ENCODE assay signal across 23 mouse cellular contexts in the genomic region with DNA sequence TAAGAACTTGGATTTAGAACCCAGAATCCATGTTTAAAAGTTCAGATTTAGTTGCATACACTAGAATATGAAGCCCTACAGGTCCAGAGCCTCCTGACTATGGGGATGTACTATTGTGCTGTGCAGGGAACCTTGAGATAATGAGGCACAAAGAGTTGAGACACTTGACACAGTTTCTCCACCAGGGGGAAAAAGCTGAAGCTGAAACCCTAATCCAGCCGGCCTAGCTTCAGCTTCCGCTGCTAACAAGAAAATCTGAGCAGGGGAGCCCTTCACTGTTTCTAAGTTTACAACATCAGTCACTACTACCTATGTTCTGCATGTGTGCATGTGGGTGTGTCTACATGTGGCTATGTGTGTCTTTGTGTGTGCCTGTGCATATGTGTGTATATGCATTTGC.
DNase-seq lines count a peak whose midpoint lies in the region; TF ChIP-seq lines count a peak whose summit lies in the region.
"Had no signal": no experiment of that assay in that cellular context is flagged by ENCODE, and none has a peak within 500 bp of the region (broad histone marks: within the 10 kb centered on the region; RNA-seq: fewer than 3 reads in every experiment).

No protein-coding gene starts in this region.

- no peak for DNase-seq in gastrocnemius, adult 2 months
- DNase-seq in gastrocnemius, postnatal 10 days = no peak
- DNase-seq in layer of hippocampus, adult 2 months (ENCODE audit: low spot score in 2 of 2) = no peak
- DNase-seq in layer of hippocampus, postnatal 36 days = no peak
- peak; percentile 7 for DNase-seq in A20 (ENCODE audit: low read depth, low spot score)
- peak; percentile 47 for DNase-seq in R1 (ENCODE audit: low read depth, low spot score)
- DNase-seq in spleen, postnatal 10 days (ENCODE audit: low spot score in 2 of 2) = no peak
- no peak for DNase-seq in right cerebral cortex, postnatal 10 days (ENCODE audit: low spot score in 2 of 2)
- DNase-seq: adrenal gland, postnatal 25 days; cerebellum, adult 11-12 months; cerebellum, postnatal 36 days; gastrocnemius, postnatal 36 days; heart, postnatal 4 days; kidney, adult 2 months; kidney, postnatal 14 days; liver, embryonic 13.5 days; lung, postnatal 10 days; right cerebral cortex, postnatal 4 days; thymus, postnatal 14 days had no signal

- intact Hi-C loops in gastrocnemius, adult 2 months (cut with DNase I) = no loop called here

- no peak overlapping the region for H3K4me3 ChIP-seq in gastrocnemius, adult 2 months
- H3K4me3 ChIP-seq in layer of hippocampus, adult 2 months = no peak overlapping the region
- H3K4me3 ChIP-seq: forebrain, embryonic 12.5 days; liver, embryonic 13.5 days; megakaryocyte, embryonic 14.5 days; midbrain, embryonic 15.5 days; neural tube, embryonic 15.5 days had no signal

- no peak overlapping the region for H3K27ac ChIP-seq in gastrocnemius, adult 2 months
- H3K27ac ChIP-seq in layer of hippocampus, adult 2 months = no peak overlapping the region
- H3K27ac ChIP-seq: forebrain, embryonic 12.5 days; liver, embryonic 13.5 days; midbrain, embryonic 15.5 days; neural tube, embryonic 15.5 days had no signal

- peak; percentile 17; the same call in 1 of the 2 replicates for TF ChIP-seq CTCF in gastrocnemius, adult 2 months (IDR thresholded peaks at IDR 0.05)
- peak; percentile 57 for TF ChIP-seq CTCF in layer of hippocampus, adult 2 months (conservative IDR thresholded peaks at IDR 0.05)

Comparison
In these comparisons a context has a peak if more than half of its experiments do, and no peak if none do; other contexts are left out.
1. DNase-seq: peak in A20 (single experiment) and R1 (single experiment); none in gastrocnemius, adult 2 months (single experiment), gastrocnemius, postnatal 10 days (single experiment), layer of hippocampus, adult 2 months (0 of 2), layer of hippocampus, postnatal 36 days (0 of 2), spleen, postnatal 10 days (0 of 2) and right cerebral cortex, postnatal 10 days (0 of 2).